Mouse (Mus musculus): ENCODE measurements around the gene Fam189a1. TPM values are rescaled to one million over a fixed set of nuclear protein-coding genes. Genes with fewer than 3 reads are reported as not detected.

The Fam189a1 gene
- polyA plus RNA-seq, 1 experiment from 2014 or later, result 0.66 TPM

GRCm38 (mm10) chr7:65095631-65096107 lies 60.7 kb downstream of the Fam189a1 start:
- Histone ChIP-seq H3K4me2 (no peak overlapping the region), H3K9me3 (replicated peaks) (no peaks in the 10 kb centered on the region), H3K27me3 (no peaks in the 10 kb centered on the region), H3K9ac (no peak overlapping the region), H3K4me3 (replicated peaks) (no peak overlapping the region), H3K4me1 (0 out of 2 replicates have a peak, but pooled peaks cover 3% of the 10 kb centered on the region), H3K27ac (no peak overlapping the region), H3K36me3 (no peaks in the 10 kb centered on the region)
- ATAC-seq (replicated peaks; ENCODE audit: low FRiP score), result peak; percentile 92
- WGBS, result 27% methylated on average over 5 of the region's 5 CpGs

- 77% methylated on average over 4 of the region's 4 CpGs for WGBS
- Histone ChIP-seq H3K4me1 (0 out of 2 replicates have a peak, but pooled peaks cover 3% of the 10 kb centered on the region), H3K27me3 (no peaks in the 10 kb centered on the region), H3K9me3 (replicated peaks) (no peaks in the 10 kb centered on the region), H3K9ac (no peak overlapping the region), H3K4me3 (replicated peaks) (no peak overlapping the region), H3K36me3 (no peaks in the 10 kb centered on the region), H3K27ac (no peak overlapping the region), H3K4me2 (no peak overlapping the region)
- ATAC-seq (replicated peaks; ENCODE audit: low FRiP score), result no peak
Measured at GRCm38 (mm10) chr7:65093314-65093713, 63.1 kb downstream of the Fam189a1 start.

- no peaks in the 10 kb centered on the region for H3K27me3 ChIP-seq
- H3K27ac ChIP-seq, result no peak overlapping the region
- no peaks in the 10 kb centered on the region for H3K9me3 ChIP-seq (replicated peaks)
- no peak overlapping the region for H3K4me3 ChIP-seq (replicated peaks)
- no peak for ATAC-seq (replicated peaks; ENCODE audit: low FRiP score)
- no peak overlapping the region for H3K4me2 ChIP-seq
- no peak overlapping the region for H3K9ac ChIP-seq
- 82% methylated on average over 4 of the region's 4 CpGs for WGBS
- no peaks in the 10 kb centered on the region for H3K36me3 ChIP-seq
- 0 out of 2 replicates have a peak, but pooled peaks cover 3% of the 10 kb centered on the region for H3K4me1 ChIP-seq
Measured at GRCm38 (mm10) chr7:65091486-65091885, 64.9 kb downstream of the Fam189a1 start.

DNA sequence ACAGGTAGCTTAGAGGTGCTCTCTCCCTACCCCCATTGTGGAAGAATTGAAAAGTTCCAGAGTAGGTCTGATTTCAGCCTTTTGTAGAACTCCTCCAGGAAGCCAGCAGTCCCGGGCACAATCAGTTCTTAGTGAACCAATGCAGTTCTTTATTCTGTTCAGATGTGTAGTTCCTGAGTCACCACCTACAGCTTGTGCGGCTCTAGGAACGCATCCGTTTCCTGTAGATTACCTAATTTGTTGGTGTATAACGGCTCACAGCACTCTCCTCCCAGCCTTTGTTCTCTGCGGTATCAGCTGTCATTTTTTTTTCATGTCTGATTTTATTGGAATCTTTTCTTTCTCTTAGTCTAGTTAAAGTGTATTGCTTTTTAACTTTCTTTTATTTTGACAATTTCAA lies 70.4 kb downstream of the Fam189a1 start:
- Histone ChIP-seq H3K4me2 (no peak overlapping the region), H3K9ac (no peak overlapping the region), H3K4me3 (replicated peaks) (no peak overlapping the region), H3K4me1 (no peaks in the 10 kb centered on the region), H3K27me3 (no peaks in the 10 kb centered on the region), H3K27ac (no peak overlapping the region), H3K36me3 (no peaks in the 10 kb centered on the region), H3K9me3 (replicated peaks) (no peaks in the 10 kb centered on the region)
- no peak for ATAC-seq (replicated peaks; ENCODE audit: low FRiP score)
- 79% methylated on average over 6 of the region's 6 CpGs for WGBS

DNA sequence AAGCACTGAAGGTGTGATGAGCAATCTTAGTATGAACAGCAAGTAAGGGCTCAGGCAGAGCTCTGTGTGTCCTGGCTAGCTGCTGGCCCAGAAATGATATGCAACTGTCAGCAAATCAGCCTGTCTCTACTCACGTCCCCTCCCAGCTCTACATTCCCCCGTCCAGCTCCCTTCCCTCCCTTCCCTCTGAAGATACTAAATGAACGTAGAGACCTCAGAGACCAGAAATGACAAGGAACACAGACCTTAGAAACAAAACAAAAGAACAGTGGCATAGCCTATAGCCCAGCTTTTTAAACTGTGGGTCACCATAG lies 73.6 kb downstream of the Fam189a1 start:
- Histone ChIP-seq H3K27me3 (no peaks in the 10 kb centered on the region), H3K4me2 (no peak overlapping the region), H3K36me3 (no peaks in the 10 kb centered on the region), H3K27ac (no peak overlapping the region), H3K4me3 (replicated peaks) (no peak overlapping the region), H3K9me3 (replicated peaks) (no peaks in the 10 kb centered on the region), H3K4me1 (no peaks in the 10 kb centered on the region), H3K9ac (no peak overlapping the region)
- no peak for ATAC-seq (replicated peaks; ENCODE audit: low FRiP score)
- 35% methylated on average over 3 of the region's 3 CpGs for WGBS

DNA sequence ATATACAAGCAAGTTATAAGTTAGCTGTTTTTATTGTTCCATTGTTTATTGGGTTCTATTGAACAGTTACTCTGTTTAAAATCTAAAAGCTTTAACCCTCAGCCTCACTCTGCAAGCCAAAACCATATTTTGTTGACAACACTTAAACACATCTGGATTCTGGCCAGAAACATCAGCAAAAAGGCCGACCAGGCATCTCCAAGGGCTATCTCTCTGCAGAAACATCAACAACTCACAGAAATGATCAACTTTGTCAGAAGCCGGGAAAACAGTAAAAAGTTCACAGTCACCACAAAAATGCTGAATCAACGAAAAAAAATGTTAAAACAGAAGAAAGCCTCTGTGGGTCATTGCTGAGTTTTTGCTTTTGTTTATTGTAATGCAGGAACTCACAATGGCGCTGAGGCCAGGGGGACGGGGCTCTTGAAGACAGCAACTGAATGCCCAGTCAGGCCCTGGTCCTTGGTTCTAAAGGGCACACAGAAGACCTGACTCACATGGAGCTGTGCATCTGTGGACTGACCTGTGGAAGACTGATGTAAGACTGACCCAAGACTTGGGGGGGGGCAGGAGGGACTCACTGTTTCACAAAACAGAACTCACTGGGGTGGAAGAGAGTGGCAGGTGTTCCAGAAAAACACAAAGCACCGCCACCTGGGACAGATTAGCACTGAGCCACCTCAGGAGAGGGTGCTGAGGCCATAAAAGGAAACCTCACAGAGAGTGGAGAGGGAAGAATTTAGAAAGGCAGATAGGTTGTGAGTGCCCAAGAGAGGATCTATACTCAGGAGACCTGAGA lies 74.2 kb downstream of the Fam189a1 start:
- Histone ChIP-seq H3K9ac (no peak overlapping the region), H3K4me1 (no peaks in the 10 kb centered on the region), H3K4me3 (replicated peaks) (no peak overlapping the region), H3K27me3 (no peaks in the 10 kb centered on the region), H3K36me3 (no peaks in the 10 kb centered on the region), H3K27ac (no peak overlapping the region), H3K9me3 (replicated peaks) (no peaks in the 10 kb centered on the region), H3K4me2 (no peak overlapping the region)
- no peak for ATAC-seq (replicated peaks; ENCODE audit: low FRiP score)
- 48% methylated on average over 6 of the region's 6 CpGs for WGBS

GRCm38 (mm10) chr7:65076134-65076533 lies 80.2 kb downstream of the Fam189a1 start:
- H3K9ac ChIP-seq, result no peak overlapping the region
- ATAC-seq (replicated peaks; ENCODE audit: low FRiP score), result no peak
- H3K27me3 ChIP-seq, result no peaks in the 10 kb centered on the region
- no peaks in the 10 kb centered on the region for H3K36me3 ChIP-seq
- no peak overlapping the region for H3K4me2 ChIP-seq
- 83% methylated on average over 4 of the region's 4 CpGs for WGBS
- no peak overlapping the region for H3K4me3 ChIP-seq (replicated peaks)
- no peak overlapping the region for H3K27ac ChIP-seq
- H3K4me1 ChIP-seq, result no peaks in the 10 kb centered on the region
- no peaks in the 10 kb centered on the region for H3K9me3 ChIP-seq (replicated peaks)

DNA sequence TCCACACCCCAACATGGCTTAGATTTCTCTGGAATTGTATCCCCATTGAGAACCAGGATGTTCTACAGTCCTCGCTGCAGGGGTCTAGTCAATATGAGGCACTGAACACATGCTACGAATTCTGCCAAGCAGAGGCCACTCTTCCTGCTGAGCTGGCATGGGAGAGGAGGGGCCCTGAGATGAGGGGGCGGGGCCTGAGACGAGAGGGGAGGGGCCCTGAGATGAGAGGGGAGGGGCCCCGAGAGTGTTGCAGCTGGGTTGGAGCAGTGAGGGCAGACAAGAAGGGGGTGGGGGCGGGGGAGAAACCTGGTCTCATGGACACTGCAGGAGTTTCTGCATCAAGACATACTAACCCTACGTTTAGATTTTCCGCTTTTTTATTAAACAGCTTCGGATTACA lies 82.2 kb downstream of the Fam189a1 start:
- 44% methylated on average over 9 of the region's 9 CpGs for WGBS
- no peaks in the 10 kb centered on the region for H3K27me3 ChIP-seq
- peak; percentile 56; the same call in 1 of the 2 replicates for ATAC-seq (replicated peaks; ENCODE audit: low FRiP score)

GRCm38 (mm10) chr7:65073555-65073954 lies 82.8 kb downstream of the Fam189a1 start:
- H3K9me3 ChIP-seq (replicated peaks), result no peaks in the 10 kb centered on the region
- 29% methylated on average over 6 of the region's 6 CpGs for WGBS
- H3K4me2 ChIP-seq, result no peak overlapping the region
- H3K9ac ChIP-seq, result no peak overlapping the region
- no peaks in the 10 kb centered on the region for H3K36me3 ChIP-seq
- no peak overlapping the region for H3K27ac ChIP-seq
- no peaks in the 10 kb centered on the region for H3K4me1 ChIP-seq
- no peak; the same call in 1 of the 2 replicates for ATAC-seq (replicated peaks; ENCODE audit: low FRiP score)
- H3K27me3 ChIP-seq, result no peaks in the 10 kb centered on the region
- H3K4me3 ChIP-seq (replicated peaks), result no peak overlapping the region

More for the DNA sequence above, 82.2 kb downstream of the Fam189a1 start:
- no peaks in the 10 kb centered on the region for H3K36me3 ChIP-seq
- no peak overlapping the region for H3K9ac ChIP-seq
- H3K4me3 ChIP-seq (replicated peaks), result no peak overlapping the region
- no peaks in the 10 kb centered on the region for H3K4me1 ChIP-seq
- H3K4me2 ChIP-seq, result no peak overlapping the region
- H3K27ac ChIP-seq, result no peak overlapping the region
- no peaks in the 10 kb centered on the region for H3K9me3 ChIP-seq (replicated peaks)

- H3K4me3 ChIP-seq (replicated peaks), result no peak overlapping the region
- WGBS, result 75% methylated on average over 7 of the region's 7 CpGs
- H3K4me2 ChIP-seq, result no peak overlapping the region
- H3K36me3 ChIP-seq, result no peaks in the 10 kb centered on the region
- no peaks in the 10 kb centered on the region for H3K4me1 ChIP-seq
- no peak overlapping the region for H3K9ac ChIP-seq
- no peaks in the 10 kb centered on the region for H3K9me3 ChIP-seq (replicated peaks)
- no peak overlapping the region for H3K27ac ChIP-seq
- ATAC-seq (replicated peaks; ENCODE audit: low FRiP score), result no peak
- H3K27me3 ChIP-seq, result no peaks in the 10 kb centered on the region
Measured at GRCm38 (mm10) chr7:65066211-65066610, 90.2 kb downstream of the Fam189a1 start.

- no peak overlapping the region for H3K27ac ChIP-seq
- no peaks in the 10 kb centered on the region for H3K27me3 ChIP-seq
- no peak overlapping the region for H3K4me3 ChIP-seq (replicated peaks)
- no peak overlapping the region for H3K9ac ChIP-seq
- no peak overlapping the region for H3K4me2 ChIP-seq
- 77% methylated on average over 7 of the region's 7 CpGs for WGBS
- H3K36me3 ChIP-seq, result no peaks in the 10 kb centered on the region
- ATAC-seq (replicated peaks; ENCODE audit: low FRiP score), result no peak
- no peaks in the 10 kb centered on the region for H3K9me3 ChIP-seq (replicated peaks)
- no peaks in the 10 kb centered on the region for H3K4me1 ChIP-seq
Measured at GRCm38 (mm10) chr7:65065457-65065856, 90.9 kb downstream of the Fam189a1 start.

- 35% methylated on average over 5 of the region's 5 CpGs for WGBS
Measured at GRCm38 (mm10) chr7:65064638-65065037, 91.7 kb downstream of the Fam189a1 start.

DNA sequence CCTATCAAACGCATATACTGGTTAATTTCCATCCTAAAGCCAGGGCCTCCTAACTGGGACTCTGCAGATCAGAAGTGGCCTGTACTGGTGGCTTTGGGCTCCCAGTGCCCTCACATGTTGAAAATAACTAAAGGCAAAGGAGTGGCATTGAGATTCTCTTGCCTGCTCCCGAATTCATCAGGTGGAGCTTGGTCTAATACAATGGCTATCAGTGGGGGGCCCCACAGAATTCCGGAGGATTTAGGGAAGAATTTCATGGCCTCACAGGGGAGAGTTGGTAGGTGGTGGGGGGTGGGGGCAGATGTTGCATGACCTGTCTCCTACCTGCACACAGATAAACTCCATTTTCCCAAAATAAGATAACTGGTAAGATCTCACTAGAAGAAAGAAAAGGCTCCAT lies 92.3 kb downstream of the Fam189a1 start:
- 38% methylated on average over 3 of the region's 3 CpGs for WGBS
- H3K9me3 ChIP-seq (replicated peaks), result no peaks in the 10 kb centered on the region
- H3K27me3 ChIP-seq, result no peaks in the 10 kb centered on the region
- H3K4me2 ChIP-seq, result no peak overlapping the region
- no peaks in the 10 kb centered on the region for H3K36me3 ChIP-seq
- H3K9ac ChIP-seq, result no peak overlapping the region
- H3K4me3 ChIP-seq (replicated peaks), result no peak overlapping the region
- no peaks in the 10 kb centered on the region for H3K4me1 ChIP-seq
- no peak for ATAC-seq (replicated peaks; ENCODE audit: low FRiP score)
- no peak overlapping the region for H3K27ac ChIP-seq

More at GRCm38 (mm10) chr7:65064638-65065037, 91.7 kb downstream of the Fam189a1 start:
- Histone ChIP-seq H3K4me3 (replicated peaks) (no peak overlapping the region), H3K9ac (no peak overlapping the region), H3K27me3 (no peaks in the 10 kb centered on the region), H3K4me1 (no peaks in the 10 kb centered on the region), H3K27ac (no peak overlapping the region), H3K36me3 (no peaks in the 10 kb centered on the region), H3K9me3 (replicated peaks) (no peaks in the 10 kb centered on the region), H3K4me2 (no peak overlapping the region)
- ATAC-seq (replicated peaks; ENCODE audit: low FRiP score), result no peak

All from kidney, embryonic 15.5 days (tissue).